ENCODE assay signal across 8 mouse cellular contexts in the genomic region with DNA sequence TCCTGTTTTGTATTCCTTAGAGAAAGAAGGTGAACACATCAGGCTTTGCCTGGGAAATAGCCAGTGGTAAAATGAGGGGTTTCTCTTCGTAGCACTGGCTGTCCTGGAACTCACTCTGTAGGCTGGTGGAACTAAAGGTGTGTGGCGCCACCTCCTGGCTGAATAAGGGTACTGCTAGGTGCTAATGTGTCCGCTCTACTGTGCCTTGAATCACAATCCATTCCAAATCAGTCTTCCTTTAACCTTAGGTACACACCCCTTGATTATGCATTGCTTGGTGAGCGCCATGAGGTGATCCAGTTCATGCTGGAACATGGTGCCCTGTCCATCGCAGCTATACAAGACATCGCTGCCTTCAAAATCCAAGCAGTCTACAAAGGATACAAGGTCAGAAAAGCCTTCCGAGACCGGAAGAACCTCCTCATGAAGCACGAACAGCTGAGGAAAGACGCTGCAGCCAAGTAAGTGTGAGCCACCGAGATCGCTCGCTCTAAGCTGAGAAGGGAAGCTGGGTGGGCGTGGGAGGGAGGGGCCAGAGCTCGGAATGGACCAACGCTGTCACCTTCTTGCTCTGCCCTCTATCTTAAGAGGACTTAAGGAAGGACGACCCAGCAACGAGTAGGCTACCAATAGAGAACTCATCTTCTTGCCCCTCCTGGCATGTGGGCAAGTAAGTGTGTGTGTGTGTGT.
DNase-seq lines count a peak whose midpoint lies in the region; ATAC-seq and TF ChIP-seq lines count a peak whose summit lies in the region.

No protein-coding gene starts in this region.

- no peak overlapping the region for H3K27ac ChIP-seq in midbrain, embryonic 11.5 days (ENCODE audit: low read depth, low read length)
- H3K27ac ChIP-seq in spleen, adult 2 months (ENCODE audit: insufficient read depth, low read length): no peak overlapping the region

- no peaks in the 10 kb centered on the region for H3K4me1 ChIP-seq in midbrain, embryonic 11.5 days (ENCODE audit: control insufficient read depth, insufficient read depth, low read length)
- H3K4me1 ChIP-seq in spleen, adult 2 months (ENCODE audit: control insufficient read depth, insufficient read depth, insufficient read length): no peaks in the 10 kb centered on the region

- H3K4me3 ChIP-seq in midbrain, embryonic 11.5 days (ENCODE audit: low read depth, low read length): no peak overlapping the region
- no peak overlapping the region for H3K4me3 ChIP-seq in spleen, adult 2 months (ENCODE audit: extremely low read depth, insufficient read depth, insufficient read length)

- no peaks in the 10 kb centered on the region for H3K36me3 ChIP-seq in midbrain, embryonic 11.5 days (ENCODE audit: control insufficient read depth, insufficient read depth, low read length)
- H3K36me3 ChIP-seq in spleen, adult 2 months (ENCODE audit: control insufficient read depth, insufficient read depth, low read length): no peaks in the 10 kb centered on the region

- no peak; the same call in 1 of the 2 replicates for ATAC-seq in cerebellum, adult (ENCODE audit: insufficient number of reproducible peaks, low FRiP score, low TSS enrichment)
- peak; percentile 64 for ATAC-seq in midbrain, embryonic 11.5 days (ENCODE audit: low FRiP score)

- no peaks in the 10 kb centered on the region for H3K9me3 ChIP-seq in midbrain, embryonic 11.5 days (ENCODE audit: control insufficient read depth, low read length)

- TF ChIP-seq POLR2A in spleen, adult 2 months (IDR thresholded peaks at IDR 0.05; ENCODE audit: low read depth, low read length): no peak

- intact Hi-C loops in left cerebral cortex, postnatal 4 days (cut with DNase I): loop anchor here (10.0 kb wide), 1 partner anchor 883 kb away; no protein-coding TSS in a partner anchor

- H3K27me3 ChIP-seq in midbrain, embryonic 11.5 days (ENCODE audit: control insufficient read depth, insufficient read depth, low read length): no peaks in the 10 kb centered on the region
- no peaks in the 10 kb centered on the region for H3K27me3 ChIP-seq in spleen, adult 2 months (ENCODE audit: control insufficient read depth, insufficient read depth, low read length)

- H3K9ac ChIP-seq in midbrain, embryonic 11.5 days (ENCODE audit: low read length): no peak overlapping the region

- peak; percentile 53; the same call in 1 of the 2 replicates for TF ChIP-seq CTCF in spleen, adult 2 months (IDR thresholded peaks at IDR 0.05; ENCODE audit: extremely low read depth, insufficient read depth, insufficient read length, insufficient replicate concordance)

- peak; percentile 43 to 65 for DNase-seq in cerebellum, adult 18-20 months
- peak; percentile 27 for DNase-seq in cerebellum, adult 9-11 months
- DNase-seq in gastrocnemius, adult 8-10 months (ENCODE audit: low spot score in 2 of 2): peak; percentile 8 to 28
- peak; percentile 74 for DNase-seq in induced T-regulatory cell, adult 2 months (ENCODE audit: low read depth)
- DNase-seq in left cerebral cortex, postnatal 4 days: peak; percentile 60
- peak; percentile 95 for DNase-seq in midbrain, embryonic 11.5 days (ENCODE audit: low spot score, missing footprints)
- peak; percentile 14 to 40 for DNase-seq in spleen, adult 2 months (ENCODE audit: low read depth in 1 of 2, low spot score in 2 of 2)

- 43% methylated on average over 18 of the region's 18 CpGs for WGBS in midbrain, embryonic 11.5 days
- 69% methylated on average over 18 of the region's 18 CpGs for WGBS in spleen, adult 2 months

- no peak overlapping the region for H3K4me2 ChIP-seq in midbrain, embryonic 11.5 days

Comparison
In these comparisons a context has a peak if more than half of its experiments do, and no peak if none do; other contexts are left out.
1. DNase-seq: peak in every context shown above with its lines; median percentile 95 in midbrain, embryonic 11.5 days; 74 in induced T-regulatory cell, adult 2 months; 60 in left cerebral cortex, postnatal 4 days; 54 in cerebellum, adult 18-20 months; 27 in cerebellum, adult 9-11 months; 27 in spleen, adult 2 months; 18 in gastrocnemius, adult 8-10 months.